Comparison of ENCODE assay signal across 8 mouse cellular contexts in the genomic region with DNA sequence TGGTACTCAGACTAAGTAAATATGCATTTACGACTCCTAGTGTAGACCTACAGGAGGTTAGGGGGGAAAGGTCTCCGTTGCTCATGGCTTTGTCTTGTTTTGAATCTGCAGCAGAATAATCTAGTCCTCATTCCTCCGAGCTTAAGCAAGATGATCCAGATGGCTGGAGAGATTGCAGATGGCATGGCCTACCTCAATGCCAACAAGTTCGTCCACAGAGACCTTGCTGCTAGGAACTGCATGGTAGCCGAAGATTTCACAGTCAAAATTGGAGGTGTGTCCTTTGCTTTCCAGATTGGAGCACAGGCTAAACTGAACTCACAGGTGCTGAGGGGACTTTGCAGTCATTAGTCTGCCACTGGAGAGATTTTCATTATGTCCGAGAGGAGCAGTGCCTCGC. TPM values are rescaled to one million over a fixed set of nuclear protein-coding genes. Genes with fewer than 3 reads are reported as not detected.
"Had no signal": no experiment of that assay in that cellular context is flagged by ENCODE, and none has a peak within 500 bp of the region (broad histone marks: within the 10 kb centered on the region; RNA-seq: fewer than 3 reads in every experiment).

No protein-coding gene starts in this region.

- ATAC-seq: midbrain, embryonic 15.5 days had no signal

- DNase-seq: kidney, postnatal 14 days; lung, embryonic 14.5 days; lung, postnatal 10 days; lung, postnatal 4 days; right cerebral cortex, postnatal 14 days; thymus, postnatal 4 days had no signal

RNA-seq across cellular contexts. Expression of gene Pgpep1l, which starts 52.1 kb away (rescaled TPM):
- total RNA-seq: megakaryocyte, adult 5-6 weeks had no signal
